Mouse (Mus musculus): ENCODE measurements around the gene Armc12. TPM values are rescaled to one million over a fixed set of nuclear protein-coding genes. Genes with fewer than 3 reads are reported as not detected.
A peak's percentile ranks its signal among the peaks of the same experiment; 100 is the strongest.

Armc12 gene
- polyA plus RNA-seq, 1 experiment from 2014 or later = not detected

DNA sequence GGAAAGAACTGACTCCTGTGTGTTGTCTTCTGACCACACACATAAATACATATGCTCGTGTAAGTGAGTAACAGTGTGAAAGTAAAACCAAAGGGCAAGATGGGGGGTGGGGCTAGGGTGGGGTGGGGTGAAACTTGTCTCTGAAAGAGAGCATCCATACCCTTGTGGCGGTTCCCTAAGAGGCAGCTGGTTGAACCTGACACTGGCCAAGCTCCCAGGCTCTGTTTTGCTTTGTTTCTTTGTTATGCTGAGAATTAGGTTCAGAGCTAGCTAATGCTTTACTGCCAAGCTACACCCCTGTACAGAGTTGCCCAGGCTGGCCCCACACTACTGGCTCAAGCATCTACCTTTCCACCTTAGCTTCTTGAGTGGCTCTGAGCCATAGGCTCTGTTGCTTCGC lies 30.1 kb upstream of the Armc12 start:
- no peaks in the 10 kb centered on the region for H3K27me3 ChIP-seq
- ChIA-PET CTCF (interaction anchor here (0.7 kb wide), 1 partner anchor 27 kb away, joined by 3 read pairs; no protein-coding TSS in a partner anchor), POLR2A (no interaction called here)
- no peak for TF ChIP-seq CTCF (IDR thresholded peaks at IDR 0.05)
- no peak for DNase-seq (ENCODE audit: low read depth, low spot score)
- no peak for ATAC-seq
- in situ Hi-C loops (cut with MboI; ENCODE audit: low pct_unique_long_range_greater_than_20kb) = no loop called here

DNA sequence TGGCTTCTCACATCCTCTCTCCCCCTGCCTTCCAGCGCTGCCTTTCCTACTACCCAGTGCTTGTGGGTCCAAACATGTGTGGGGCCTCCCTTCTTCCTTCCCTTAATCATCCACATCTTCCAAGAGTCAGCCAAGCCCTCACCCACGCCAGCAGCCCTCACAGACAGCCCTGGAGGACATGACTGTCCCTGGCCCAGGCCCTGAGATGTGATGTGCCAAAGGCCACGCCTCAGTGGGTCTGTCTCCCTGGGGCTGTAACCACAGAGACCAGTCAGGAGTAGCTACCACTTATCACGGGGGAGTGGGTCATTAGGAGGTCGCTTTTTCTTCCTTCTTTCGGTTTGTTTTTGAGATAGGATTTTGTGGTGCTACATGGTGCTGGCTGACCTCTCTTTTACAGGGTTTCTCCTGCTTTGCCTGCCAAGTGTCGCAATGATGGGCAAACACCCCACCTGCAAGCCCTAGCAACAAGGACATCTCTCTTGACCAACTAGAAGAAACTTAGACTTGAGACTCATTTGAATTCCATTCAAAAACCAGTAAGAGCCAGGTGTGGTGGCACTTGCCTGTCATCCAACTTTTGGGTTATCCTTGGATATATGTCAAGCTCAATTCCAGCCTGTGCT lies 28.3 kb upstream of the Armc12 start:
- no peak for ATAC-seq
- DNase-seq (ENCODE audit: low read depth, low spot score) = peak; percentile 56
- ChIA-PET CTCF (no interaction called here), POLR2A (no interaction called here)
- in situ Hi-C loops (cut with MboI; ENCODE audit: low pct_unique_long_range_greater_than_20kb) = no loop called here
- TF ChIP-seq CTCF (IDR thresholded peaks at IDR 0.05) = no peak
- no peaks in the 10 kb centered on the region for H3K27me3 ChIP-seq

DNA sequence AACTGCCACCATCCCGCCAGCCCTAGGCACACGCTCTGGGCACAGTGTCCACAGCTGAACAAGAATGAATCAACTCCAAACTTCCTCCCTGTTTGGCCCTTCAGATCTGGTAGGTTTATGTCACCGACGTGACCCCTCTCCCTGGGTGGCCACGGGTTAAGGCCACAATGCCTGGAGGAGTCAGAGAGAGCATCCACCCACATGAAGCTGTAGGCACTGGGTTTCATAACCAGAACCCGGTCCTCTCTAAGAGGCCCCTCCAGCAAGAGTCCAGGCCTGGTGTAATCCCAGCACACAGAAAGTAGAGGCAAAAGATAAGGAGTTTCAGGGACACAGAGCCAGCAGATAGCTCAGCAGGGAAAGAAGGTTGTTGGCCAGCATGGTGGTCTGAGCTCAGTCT lies 26.4 kb upstream of the Armc12 start:
- TF ChIP-seq CTCF (IDR thresholded peaks at IDR 0.05) = no peak
- ATAC-seq (no peak), DNase-seq (ENCODE audit: low read depth, low spot score) (no peak)
- in situ Hi-C loops (cut with MboI; ENCODE audit: low pct_unique_long_range_greater_than_20kb) = no loop called here
- ChIA-PET POLR2A (no interaction called here), CTCF (interaction anchor here (1.4 kb wide), 1 partner anchor 97 kb away, joined by 3 read pairs; no protein-coding TSS in a partner anchor)
- H3K27me3 ChIP-seq = no peaks in the 10 kb centered on the region

DNA sequence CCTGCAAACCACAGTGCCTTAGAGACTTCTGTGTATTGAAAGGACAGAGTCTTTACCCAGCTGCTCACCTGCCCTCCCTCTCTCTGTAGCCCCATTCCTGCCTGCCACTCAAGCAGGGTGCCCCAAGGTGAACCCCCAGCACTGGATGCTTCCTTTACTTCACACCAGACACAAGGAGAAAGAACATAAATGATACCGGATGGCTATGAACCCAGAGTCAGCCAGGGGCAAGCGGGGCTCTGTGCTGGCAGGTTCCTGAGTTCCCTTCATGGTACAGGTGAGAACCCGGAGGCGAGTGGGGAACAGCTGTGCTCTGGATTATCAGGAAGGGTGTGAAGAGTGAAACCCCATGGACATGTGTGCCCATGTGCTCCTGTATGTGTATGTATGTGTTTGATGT lies 25.0 kb upstream of the Armc12 start:
- no peaks in the 10 kb centered on the region for H3K27me3 ChIP-seq
- TF ChIP-seq CTCF (IDR thresholded peaks at IDR 0.05) = no peak
- ChIA-PET CTCF (no interaction called here), POLR2A (no interaction called here)
- DNase-seq (ENCODE audit: low read depth, low spot score) = no peak
- ATAC-seq = no peak
- in situ Hi-C loops (cut with MboI; ENCODE audit: low pct_unique_long_range_greater_than_20kb) = no loop called here

DNA sequence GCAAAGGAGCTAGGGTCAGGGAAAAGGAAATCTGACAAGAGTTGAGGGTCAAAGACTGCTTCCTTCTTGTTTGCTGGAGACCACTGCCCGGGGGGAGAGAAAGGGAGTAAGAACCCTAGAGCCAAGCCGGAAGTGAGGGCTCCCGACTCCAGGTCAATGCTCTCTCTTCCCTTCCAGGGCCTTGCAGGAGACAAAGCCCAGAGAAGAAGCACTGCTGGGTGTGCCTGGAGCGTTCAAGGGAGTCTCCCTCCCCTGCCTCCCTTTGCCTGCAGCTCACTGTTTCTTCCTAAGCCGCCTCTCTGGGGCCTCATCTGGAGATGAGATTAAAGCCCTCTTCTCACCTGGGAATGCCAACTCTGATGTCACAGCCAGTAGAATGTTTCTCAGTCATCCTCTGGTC lies 23.7 kb upstream of the Armc12 start:
- CTCF ChIA-PET = interaction anchor here (1.2 kb wide), 1 partner anchor 12 kb away, joined by 3 read pairs; no protein-coding TSS in a partner anchor
- H3K27me3 ChIP-seq = no peaks in the 10 kb centered on the region
- no peak for ATAC-seq
- TF ChIP-seq CTCF (IDR thresholded peaks at IDR 0.05) = no peak
- DNase-seq (ENCODE audit: low read depth, low spot score) = no peak
- in situ Hi-C loops (cut with MboI; ENCODE audit: low pct_unique_long_range_greater_than_20kb) = no loop called here
- POLR2A ChIA-PET = interaction anchor here (0.8 kb wide), 1 partner anchor 1674 kb away, joined by 3 read pairs; no protein-coding TSS in a partner anchor

DNA sequence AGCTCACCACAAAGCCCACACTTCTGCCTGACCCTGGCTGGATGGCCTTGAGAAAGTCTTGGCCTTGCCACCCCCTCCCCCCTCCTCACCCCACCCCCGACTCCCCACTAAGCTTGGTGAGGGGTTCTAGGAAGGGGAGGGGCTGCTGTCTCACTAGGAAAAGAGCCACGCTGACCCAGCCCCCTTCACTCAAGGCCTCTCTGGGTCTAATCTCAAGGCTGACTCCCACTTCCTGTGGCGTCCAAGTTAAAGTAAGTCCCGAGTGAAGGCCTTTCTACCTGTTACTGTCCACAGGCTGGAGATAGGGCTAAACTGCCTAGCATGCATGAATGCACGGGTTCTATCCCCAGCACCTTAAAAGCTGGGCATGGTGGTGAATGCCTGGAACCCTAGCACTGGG lies 23.1 kb upstream of the Armc12 start:
- no peak for TF ChIP-seq CTCF (IDR thresholded peaks at IDR 0.05)
- ChIA-PET POLR2A (no interaction called here), CTCF (interaction anchor here (1.2 kb wide), 1 partner anchor 11 kb away, joined by 3 read pairs; no protein-coding TSS in a partner anchor)
- H3K27me3 ChIP-seq = no peaks in the 10 kb centered on the region
- DNase-seq (ENCODE audit: low read depth, low spot score) = no peak
- in situ Hi-C loops (cut with MboI; ENCODE audit: low pct_unique_long_range_greater_than_20kb) = no loop called here
- ATAC-seq = no peak

DNA sequence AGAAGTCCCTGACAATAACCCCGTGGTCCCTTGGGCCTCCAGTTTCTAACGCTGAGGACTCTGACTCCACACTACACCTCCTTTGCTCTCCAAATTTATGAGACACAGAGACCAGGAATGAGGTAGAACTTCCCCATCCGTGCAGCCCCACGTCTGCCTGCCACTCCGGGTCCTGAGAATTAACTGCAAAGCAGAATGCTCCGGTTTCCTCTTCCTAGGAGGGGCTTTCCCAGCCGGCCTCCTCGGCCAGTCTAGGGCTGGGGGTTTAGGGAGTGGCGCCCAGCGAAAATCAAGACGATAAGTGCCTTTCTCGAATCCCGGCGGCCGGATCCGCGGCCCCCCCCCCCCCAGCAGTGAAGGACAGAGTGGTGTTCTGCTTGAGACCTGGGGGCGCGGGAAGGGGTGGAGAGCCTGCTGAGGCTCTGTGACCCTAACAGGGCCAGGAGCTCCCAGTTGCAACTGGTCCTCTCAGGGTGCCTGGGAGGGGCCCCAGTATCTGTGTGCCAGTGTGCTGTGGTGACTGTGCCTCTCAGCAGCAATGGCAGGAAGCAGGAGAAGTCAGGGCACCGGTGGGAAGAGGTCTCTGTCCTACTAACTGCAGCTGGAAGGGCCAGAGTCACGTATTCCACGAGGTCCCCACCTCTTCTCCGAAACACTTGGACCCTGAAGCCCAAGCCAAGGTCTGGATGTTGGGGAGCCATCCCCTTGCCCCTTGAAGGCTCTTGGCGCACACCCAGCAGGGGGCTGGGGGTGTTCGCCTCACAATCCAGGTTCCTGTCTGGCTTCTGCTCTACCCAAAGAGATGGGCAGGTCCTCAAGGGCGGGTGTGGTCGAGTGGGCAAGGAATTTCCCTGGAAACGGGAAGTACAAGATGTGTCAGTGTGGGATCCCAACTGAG lies 19.9 kb upstream of the Armc12 start:
- in situ Hi-C loops (cut with MboI; ENCODE audit: low pct_unique_long_range_greater_than_20kb) = no loop called here
- ChIA-PET CTCF (no interaction called here), POLR2A (interaction anchor here (0.7 kb wide), 1 partner anchor 122 kb away, joined by 5 read pairs; no protein-coding TSS in a partner anchor)
- no peak for TF ChIP-seq CTCF (IDR thresholded peaks at IDR 0.05)
- H3K27me3 ChIP-seq = no peaks in the 10 kb centered on the region
- ATAC-seq (no peak), DNase-seq (ENCODE audit: low read depth, low spot score) (no peak)

DNA sequence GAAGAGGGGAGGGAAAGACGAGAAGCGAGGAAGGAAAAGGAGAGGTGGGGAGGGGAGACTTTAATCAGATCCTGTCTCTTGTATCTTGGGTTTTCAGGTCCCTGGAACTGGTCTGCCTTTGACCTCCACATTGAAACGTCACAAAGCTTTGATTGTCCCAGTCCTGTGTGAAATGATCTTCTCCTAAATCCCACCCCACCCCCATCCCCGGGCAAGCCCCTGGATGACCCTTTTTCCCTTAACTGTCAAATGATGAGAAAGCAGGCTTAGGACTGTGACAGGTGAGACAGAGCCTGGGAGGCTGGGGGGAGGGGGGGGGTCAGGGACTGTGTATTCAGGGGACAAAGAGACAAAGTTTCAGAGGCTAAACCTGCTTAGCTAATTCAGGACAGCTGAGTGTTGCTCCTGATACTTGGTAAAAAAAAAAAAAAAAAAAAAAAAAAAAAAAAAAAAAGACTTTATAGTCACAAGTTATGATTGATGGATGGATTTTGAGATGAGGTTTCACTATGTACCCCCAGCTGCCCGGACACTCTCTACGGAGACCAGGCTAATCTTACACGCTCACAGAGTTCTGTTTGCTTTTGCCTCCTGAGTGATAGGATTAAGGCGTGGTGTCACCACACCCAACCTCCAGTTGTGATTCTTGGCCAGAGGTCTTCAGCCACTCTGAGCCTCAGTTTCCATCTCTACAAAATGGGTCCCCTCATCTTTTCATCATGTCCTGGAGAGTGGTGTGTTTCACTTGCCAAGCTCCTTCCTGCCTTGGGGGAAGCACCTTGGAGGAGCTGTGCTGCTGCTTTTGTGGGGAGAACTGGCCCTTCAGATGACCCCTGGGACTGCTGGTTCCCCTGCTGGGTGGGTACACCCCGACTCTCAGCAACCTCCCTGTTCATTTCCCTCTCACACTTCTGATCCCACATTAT lies 18.7 kb upstream of the Armc12 start:
- ATAC-seq (no peak), DNase-seq (ENCODE audit: low read depth, low spot score) (no peak)
- in situ Hi-C loops (cut with MboI; ENCODE audit: low pct_unique_long_range_greater_than_20kb) = no loop called here
- no peak for TF ChIP-seq CTCF (IDR thresholded peaks at IDR 0.05)
- CTCF ChIA-PET = no interaction called here
- POLR2A ChIA-PET = no interaction called here
- no peaks in the 10 kb centered on the region for H3K27me3 ChIP-seq

DNA sequence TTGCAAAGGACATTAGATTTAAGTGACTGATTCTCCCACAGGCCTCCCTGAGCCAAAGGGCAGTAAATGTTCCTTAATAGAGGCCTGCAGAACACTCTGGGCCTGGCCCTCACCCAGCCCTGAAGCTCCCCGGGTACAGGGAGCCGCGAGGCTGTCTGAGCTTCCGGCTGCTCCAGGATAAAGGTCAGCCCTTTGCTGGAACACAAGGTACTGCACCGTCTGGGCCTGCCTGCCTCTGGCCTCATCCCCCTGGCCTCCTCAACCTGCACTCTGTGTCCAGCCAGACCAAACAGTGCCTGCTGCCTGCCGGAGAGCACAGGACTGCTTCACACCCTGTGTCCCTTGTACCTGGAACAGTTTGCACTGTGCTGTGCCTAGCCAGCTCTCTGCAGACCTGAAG lies 17.9 kb upstream of the Armc12 start:
- ChIA-PET POLR2A (no interaction called here), CTCF (no interaction called here)
- H3K27me3 ChIP-seq = no peaks in the 10 kb centered on the region
- in situ Hi-C loops (cut with MboI; ENCODE audit: low pct_unique_long_range_greater_than_20kb) = no loop called here
- no peak for TF ChIP-seq CTCF (IDR thresholded peaks at IDR 0.05)
- DNase-seq (ENCODE audit: low read depth, low spot score) (no peak), ATAC-seq (no peak)

DNA sequence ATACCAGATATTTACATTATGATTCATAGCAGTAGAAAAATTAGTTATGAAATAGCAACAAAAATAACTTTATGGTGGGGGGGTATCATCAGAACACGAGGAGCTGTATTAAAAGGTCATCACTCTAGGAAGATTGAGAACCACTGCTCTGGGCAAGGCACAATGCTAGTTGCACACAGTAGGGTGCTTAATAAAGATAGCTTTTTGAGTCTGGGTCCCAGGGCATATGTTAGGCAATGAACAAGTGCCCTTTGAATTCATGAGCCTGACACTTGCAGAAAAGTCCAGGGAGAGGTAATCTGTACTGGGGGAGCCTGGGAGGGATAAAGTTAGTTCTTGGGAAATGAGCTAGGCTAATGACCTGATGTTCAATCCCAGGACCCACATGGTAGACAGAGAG lies 17.3 kb upstream of the Armc12 start:
- in situ Hi-C loops (cut with MboI; ENCODE audit: low pct_unique_long_range_greater_than_20kb) = no loop called here
- ATAC-seq = no peak
- ChIA-PET POLR2A (no interaction called here), CTCF (no interaction called here)
- no peaks in the 10 kb centered on the region for H3K27me3 ChIP-seq
- TF ChIP-seq CTCF (IDR thresholded peaks at IDR 0.05) = no peak
- no peak for DNase-seq (ENCODE audit: low read depth, low spot score)
